Mouse (Mus musculus) gastrocnemius, postnatal 25 days (tissue): Measurements from ENCODE around the gene Eln. TPM values are rescaled to one million over a fixed set of nuclear protein-coding genes. Genes with fewer than 3 reads are reported as not detected.

Experiments
- DNase-seq: peaks from one replicate; pipeline ENCODE4 v3.0.0; 2022
- total RNA-seq, 2 experiments: library from RNA; stranded (reverse); gene quantifications; 1 replicate in 1 of 2; 2 replicates in 1 of 2; pipeline ENCODE4 v1.2.3; 2021

Gene Eln
- total RNA-seq, 2 experiments from 2014 or later = 72.9 to 155 TPM

- DNase-seq = no peak
Measured at GRCm38 (mm10) chr5:134684398-134684797, 62.7 kb downstream of the Eln start.

GRCm38 (mm10) chr5:134683813-134684212, 63.3 kb downstream of the Eln start:
- no peak for DNase-seq

DNA sequence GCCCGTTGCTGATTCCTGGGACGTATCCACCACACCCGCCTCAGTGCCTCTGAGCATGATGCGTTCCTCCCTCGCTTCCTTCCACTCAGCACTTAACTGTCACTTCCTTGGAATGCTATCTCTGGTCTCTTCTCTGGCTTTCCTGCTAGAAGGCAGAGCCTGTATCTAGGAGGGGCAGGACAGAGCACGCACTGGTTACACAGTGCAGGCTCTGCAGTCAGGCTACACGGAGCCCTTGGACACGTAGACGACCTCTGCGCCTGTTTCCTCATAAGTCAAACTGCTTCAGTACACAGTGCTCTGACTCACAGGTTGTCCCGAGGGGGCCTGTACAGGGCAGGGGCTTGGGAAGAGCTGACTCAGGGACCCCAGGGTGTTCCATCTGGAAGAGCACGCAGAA, 66.9 kb downstream of the Eln start:
- no peak for DNase-seq

DNA sequence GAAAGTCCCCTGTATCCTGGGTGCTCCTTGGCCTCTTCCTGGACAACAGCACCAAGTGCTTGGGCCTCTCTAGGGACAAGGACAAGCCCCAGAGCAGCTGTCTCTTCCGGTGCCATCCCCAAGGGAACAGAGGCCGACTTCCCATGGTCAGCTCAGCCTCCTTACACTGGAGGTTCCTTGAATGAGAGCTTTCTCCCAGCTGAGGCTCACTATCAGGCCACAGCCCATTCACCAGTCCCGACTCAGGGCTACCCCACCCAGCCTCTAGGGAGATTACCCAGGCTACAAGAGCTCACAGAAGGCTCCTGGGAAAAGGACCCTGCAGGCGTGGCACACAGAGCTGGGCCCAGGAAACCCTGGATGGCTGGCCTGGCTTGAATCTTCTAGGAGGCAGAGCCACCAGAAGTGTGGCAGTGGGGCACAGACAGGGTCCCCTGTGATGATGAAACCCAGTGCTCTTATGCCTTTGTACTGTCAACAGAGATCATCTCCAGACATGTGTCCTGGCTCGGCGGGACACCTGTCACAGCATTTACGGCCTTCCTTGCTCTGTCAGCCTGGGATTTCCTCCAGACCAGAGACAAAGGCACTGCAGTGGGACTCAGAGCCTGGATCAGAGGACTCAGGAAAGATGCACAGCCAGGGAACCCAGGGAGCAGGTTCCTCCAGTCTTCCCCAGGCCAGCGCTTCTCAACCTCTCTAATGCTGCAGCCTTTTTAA, 68.1 kb downstream of the Eln start:
- no peak for DNase-seq

- DNase-seq = peak; percentile 58
Measured at GRCm38 (mm10) chr5:134678031-134678430, 69.1 kb downstream of the Eln start.

DNA sequence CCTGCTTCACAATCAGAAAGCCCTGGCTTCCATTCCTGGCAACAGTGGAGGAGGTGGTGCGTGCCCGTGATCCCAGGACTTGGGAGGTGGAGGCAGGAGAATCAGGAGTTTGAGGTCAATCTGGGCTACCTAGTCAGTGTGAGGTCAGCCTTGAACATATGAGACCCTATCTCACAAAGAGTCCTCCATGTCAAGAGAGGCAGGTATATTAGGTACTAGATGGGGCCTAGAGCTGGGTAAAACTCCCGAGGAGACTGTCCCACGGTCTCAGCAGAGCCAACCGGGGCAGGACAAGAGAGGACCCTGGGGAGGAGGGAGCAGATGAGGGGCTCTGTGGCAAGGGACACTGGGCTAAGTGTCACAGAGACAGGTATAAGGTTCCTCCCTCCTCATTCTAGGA, 69.6 kb downstream of the Eln start:
- DNase-seq = no peak

DNA sequence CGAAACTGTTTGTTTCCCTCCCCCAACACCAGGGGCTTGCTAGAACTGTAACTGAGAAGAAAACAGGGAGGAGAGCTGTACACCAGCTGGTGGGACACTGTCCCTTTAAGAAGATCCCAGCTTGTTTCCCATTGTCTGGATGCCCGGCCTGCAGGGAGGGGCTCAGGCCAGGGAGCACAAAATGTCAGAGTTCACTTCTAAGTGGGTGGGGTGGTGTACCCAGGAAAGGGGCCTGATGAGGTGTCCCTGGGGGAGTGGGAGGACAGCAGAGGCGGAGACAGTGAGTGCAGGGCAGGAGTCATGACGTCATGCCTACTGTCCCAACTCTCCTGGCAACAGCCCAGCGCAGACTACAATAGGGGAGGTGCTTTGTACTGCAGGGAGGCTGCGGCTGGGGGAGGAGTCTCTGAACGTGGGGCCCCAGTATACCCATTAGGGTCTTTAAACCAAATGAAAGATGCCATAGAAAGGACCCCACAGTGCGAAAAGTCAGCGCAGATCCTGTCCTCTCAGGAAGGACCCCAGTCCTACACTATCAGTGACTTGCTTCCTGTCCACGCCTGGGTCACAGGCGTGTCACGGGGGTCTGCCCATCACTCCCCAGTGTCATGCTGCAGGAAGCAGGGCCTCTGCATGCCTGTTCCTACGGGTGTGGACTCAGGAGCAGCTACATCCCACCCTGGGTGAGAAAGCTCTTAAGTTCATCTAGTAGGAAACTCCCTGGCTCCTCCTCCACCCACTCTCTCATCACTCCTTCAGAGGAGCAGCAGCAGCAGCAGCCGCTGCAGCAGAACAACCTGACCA, 71.0 kb downstream of the Eln start:
- peak; percentile 83 for DNase-seq

DNA sequence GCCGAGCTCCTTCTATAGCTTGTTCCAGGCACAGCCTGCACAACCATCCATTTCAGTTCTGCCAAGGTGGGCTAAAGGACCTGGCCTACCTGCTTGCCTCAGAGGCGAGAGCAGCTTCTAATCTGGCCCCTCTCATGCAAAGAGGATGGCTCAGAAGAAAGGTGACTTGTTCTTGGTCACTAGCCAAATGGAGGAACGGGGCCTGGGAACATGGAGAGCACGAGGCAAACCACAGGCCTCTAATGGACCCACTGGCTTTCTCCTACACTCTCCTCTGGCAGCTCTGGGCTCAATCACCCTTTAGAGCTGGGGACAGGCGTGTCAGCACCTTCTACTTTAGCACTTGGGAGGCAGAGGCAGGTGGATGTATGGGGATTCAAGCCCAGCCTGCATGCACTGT, 72.1 kb downstream of the Eln start:
- DNase-seq = no peak

- no peak for DNase-seq
Measured at GRCm38 (mm10) chr5:134672611-134673010, 74.5 kb downstream of the Eln start.

DNA sequence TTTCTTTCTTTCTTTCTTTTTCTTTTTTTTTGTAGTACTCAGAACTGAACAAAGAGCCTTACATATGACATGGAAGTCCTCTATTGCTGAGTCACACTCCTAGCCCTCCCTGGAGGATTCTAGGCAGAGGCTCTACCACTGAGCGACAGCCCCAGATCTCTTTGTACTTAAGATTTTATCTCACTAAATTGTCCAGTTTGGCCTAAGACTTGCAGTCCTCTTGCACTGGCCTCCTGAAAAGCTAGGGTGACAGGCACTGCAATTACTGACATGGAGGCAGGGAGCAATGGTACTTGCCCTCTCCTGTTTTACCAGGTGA, 75.0 kb downstream of the Eln start:
- no peak for DNase-seq

- no peak for DNase-seq
Measured at GRCm38 (mm10) chr5:134671335-134672197, 75.6 kb downstream of the Eln start.

DNA sequence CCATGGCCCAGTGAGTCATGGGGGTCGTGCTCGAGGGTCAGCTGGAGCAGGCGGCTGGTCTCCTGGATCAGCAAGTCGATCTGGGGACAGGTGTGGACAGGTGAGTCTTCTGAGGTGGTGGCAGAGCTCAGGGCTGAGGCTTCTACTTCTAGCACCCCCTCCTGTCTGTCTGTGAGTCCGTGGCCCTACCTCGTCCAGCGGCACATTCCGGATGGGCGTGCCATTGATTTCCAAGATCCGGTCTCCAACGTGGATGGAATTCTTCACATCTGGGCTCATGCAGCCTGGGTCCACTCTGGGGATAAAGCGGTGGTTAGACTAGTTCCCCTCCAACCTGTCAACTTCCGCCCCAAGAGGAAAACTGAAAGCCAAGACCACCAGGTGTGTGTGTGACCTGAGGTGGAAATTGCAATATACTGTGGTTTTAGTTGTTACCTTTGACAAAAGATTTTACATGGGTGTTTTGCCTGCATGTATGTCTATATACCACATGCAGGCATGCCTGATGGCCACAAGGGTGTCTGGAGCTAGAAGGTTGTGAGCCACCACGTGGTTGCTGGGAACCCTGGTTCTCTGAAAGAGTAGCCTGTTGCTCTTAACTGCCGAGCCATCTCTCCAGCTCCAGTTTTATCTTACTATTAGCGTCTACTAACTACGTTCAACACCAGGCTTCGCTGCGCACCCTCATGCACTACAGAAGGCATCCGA, 78.0 kb downstream of the Eln start:
- no peak for DNase-seq

DNA sequence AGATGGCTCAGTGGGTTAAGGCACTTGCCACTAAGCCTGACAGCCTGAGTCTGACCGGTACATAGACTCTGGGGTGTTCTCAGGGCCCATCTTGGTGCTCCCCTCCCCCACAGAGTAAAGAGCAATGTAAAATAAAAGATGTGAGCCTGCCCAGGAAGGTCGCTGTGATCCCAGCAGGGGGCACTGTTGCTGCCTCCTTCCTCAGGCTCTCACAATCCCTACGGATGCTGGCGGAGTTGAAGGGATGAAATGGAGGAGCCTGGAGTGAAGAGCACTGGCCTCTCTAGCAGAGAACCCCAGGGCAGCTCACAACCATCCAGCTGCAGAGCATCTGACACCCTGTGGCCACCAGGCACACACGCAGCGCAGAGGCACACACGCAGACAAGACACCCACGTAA, 78.6 kb downstream of the Eln start:
- no peak for DNase-seq

DNA sequence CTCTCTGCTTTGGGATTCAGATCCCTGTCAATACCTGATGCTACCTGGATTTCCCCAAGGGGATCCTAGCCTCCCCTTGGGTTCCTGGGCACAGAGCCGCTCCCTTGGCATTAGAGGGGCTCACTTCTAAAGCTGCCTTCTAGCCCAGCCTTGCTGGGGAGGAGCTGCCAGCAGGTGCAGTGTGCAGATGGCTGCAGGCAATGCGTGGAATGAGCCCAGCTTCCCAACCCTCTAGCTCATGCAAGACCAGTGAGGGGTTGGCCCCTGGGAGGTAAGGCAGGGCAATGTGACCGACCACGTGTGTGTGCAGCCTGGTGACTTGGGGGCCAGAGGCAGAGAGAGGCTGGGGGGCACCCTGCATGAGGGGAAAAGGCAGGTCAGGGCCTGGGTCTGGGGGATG, 90.4 kb downstream of the Eln start:
- no peak for DNase-seq

Other genes starting within 250 kb of the Eln start
- gene Clip2, start 194.9 kb downstream of the Eln start, total RNA-seq = 1 to 10 TPM; 3.6 to 4.0 TPM
- not detected for gene Syna, start 187.2 kb downstream of the Eln start, total RNA-seq
- 10 to 100 TPM; 13.9 to 14.1 TPM for gene Rfc2, start 166.0 kb downstream of the Eln start, total RNA-seq
- gene Lat2, start 132.3 kb downstream of the Eln start, total RNA-seq = under 1 TPM; 0.41 to 0.99 TPM
- 10 to 100 TPM; 85.7 to 97.7 TPM for gene Eif4h, start 107.8 kb downstream of the Eln start, total RNA-seq
- gene Limk1, start 58.7 kb downstream of the Eln start, total RNA-seq = 1 to 10 TPM; 2.7 to 2.8 TPM
- not detected for gene Tmem270, start 159.4 kb upstream of the Eln start, total RNA-seq
- not detected for gene Cldn13, start 168.2 kb upstream of the Eln start, total RNA-seq
- 1 to 10 TPM; 4.0 to 5.2 TPM for gene Mettl27, start 185.0 kb upstream of the Eln start, total RNA-seq
- not detected for gene Cldn4, start 199.6 kb upstream of the Eln start, total RNA-seq
- under 1 TPM in 1 of 2 experiments, not detected in 1; 0.21 TPM for gene Cldn3, start 238.9 kb upstream of the Eln start, total RNA-seq